Mouse (Mus musculus) fat pad, adult 2 months (tissue): Measurements from ENCODE around the gene S100a8.

Experiments used
- DNase-seq: peaks from one replicate; pipeline ENCODE4 v3.0.0-alpha.2; 2011; ENCODE audit warnings: low read depth, low spot score; ENCODE audit errors: extremely low read depth

The S100a8 gene

DNA sequence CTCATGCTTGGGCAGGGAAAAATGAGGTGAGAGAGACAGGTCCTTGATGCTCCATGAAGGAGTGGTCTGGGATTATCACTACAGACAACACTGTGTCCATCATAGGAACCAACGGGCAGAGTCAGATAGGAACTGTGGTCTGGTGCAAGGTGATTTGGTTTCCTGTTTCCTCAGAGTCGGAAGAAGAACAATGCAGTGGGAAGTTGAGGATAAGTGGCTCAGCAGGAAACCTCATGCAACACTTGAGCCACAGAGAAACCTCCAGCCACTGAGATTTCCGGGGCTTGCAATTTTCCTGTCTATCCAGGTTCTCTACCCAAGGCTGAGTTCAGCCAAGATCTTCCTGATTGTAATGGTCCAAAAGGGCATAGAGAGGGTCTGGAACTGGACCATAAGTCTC is 9.9 kb downstream of the S100a8 start:
- DNase-seq, result no peak

DNA sequence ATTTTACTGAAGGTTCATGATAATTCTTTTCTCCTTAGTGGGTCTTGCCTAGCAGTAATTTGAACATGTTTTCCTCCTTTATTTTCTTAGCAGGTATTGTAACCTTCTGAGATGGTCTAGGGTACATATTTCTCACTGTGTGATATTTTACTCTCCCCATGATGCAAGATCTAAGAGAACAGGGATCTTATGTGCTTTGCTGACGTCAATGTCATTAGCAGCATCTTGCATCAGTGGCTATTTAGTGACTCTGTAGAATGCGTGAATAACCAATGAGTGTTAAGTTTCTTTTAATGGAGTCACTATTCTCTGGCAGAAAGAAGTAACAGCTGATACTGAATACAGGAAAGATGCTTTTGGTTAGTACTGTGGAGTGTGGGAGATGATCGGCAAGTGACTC is 15.2 kb downstream of the S100a8 start:
- no peak for DNase-seq

DNA sequence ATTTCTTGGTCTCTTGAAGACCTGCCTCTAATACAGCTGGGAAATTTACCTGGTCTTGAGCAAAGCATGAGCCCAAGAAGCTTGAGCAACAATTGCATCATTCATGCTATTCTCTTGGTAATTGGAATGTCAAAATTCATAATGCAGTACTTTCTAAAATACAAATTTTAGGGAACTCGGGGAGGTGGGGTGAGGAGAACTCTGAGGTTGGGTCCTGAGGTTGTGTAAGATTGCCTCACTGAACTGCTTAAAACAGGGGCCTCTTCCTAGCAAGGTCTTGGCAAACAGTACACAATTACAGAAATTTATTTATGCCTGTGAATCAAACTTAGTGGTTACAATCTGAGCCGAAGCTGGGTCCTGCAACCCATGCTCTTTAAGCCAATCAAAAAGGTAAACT is 18.1 kb downstream of the S100a8 start:
- no peak for DNase-seq

DNA sequence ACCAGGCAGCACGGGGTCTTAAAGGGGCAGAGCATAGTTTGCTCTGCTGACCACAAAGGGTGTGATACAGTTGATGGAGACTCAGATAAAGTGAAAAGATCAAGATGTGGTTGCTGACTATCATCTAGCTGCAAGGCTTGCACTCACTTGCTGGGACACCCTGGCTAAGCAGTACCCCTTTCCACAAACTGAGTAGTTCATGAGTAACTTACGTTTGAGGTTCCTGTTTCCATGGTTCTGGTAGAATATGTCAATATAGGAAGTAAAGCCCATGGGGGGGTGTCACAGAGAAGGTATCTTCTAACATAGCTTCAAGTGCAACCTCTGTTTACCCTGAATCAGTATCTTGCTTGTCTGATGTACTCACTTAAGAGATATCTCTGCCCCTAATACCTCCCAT is 24.7 kb downstream of the S100a8 start:
- DNase-seq, result no peak

DNA sequence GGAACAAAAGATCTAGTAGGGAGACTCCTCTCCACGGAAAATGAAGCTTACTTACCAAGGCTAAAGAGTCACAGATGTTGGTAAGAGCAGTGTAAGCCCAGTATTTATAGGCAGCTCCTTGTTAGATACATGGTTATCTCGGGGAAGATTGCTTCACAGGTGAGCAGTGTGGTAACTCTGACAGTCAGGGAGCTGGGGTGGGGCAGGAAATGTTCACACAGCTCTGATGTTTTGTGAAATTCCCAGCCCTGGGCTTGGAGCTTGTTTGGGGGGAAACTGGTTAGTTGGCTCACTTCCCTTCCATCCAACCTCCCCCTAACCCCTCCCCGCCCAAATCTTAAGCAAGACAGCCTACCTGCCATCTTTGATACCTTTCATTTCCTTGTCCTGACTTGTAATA is 26.8 kb downstream of the S100a8 start, which contains the start of gene S100a9:
S100a9 (minus strand) TSS at position 109 of the 400 bp plus-strand sequence.
- DNase-seq, result no peak

DNA sequence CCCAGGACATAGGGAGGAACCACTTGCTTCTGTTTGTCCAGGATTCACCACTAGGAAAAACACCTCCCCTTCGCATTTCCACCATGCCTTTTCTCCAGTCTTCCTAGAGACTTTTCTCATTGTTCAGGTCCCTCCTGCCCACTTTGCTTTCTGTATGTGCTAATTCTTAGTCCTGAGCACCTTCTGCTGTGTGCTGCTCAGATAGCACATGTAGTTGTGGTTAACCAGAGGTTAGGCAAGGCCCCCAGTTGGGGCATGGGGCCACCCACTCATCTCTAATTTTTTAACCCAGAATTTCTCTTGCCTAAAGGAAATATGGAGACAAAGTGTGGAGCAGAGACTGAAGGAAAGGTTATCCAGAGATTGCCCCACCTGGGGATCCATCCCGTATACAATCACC is 33.5 kb downstream of the S100a8 start:
- no peak for DNase-seq

DNA sequence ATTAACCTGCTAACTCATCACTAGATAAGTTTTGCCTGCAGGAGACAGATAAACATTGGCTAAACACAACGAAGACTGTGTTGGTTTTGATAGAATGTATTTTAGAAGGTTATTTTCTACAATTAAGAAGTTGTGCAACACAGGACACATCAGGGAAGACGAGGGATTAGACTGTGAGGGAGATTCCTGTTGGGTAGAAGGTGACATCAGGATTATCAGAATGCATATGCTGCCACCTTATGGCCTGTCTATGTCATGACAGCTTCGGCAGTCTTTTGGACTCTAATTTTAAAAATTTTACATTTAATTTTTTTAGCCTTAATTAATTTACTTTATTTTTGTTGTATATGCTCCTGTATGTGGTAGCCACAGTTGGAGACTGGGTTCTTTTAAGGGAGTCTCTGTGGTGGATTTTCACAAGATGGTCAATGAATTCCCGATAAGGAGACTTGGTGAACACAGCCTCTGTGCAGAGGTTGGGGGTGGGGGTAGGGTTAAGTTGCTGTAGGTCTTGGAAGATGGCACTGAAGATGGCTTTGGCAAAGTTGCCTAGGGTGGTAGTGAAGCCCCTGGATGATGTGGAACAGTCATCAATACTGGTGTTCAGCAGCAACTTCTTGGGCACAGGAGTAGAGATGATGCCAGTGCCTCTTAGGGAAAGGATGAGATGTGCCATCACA is 39.9 kb downstream of the S100a8 start:
- no peak for DNase-seq

DNA sequence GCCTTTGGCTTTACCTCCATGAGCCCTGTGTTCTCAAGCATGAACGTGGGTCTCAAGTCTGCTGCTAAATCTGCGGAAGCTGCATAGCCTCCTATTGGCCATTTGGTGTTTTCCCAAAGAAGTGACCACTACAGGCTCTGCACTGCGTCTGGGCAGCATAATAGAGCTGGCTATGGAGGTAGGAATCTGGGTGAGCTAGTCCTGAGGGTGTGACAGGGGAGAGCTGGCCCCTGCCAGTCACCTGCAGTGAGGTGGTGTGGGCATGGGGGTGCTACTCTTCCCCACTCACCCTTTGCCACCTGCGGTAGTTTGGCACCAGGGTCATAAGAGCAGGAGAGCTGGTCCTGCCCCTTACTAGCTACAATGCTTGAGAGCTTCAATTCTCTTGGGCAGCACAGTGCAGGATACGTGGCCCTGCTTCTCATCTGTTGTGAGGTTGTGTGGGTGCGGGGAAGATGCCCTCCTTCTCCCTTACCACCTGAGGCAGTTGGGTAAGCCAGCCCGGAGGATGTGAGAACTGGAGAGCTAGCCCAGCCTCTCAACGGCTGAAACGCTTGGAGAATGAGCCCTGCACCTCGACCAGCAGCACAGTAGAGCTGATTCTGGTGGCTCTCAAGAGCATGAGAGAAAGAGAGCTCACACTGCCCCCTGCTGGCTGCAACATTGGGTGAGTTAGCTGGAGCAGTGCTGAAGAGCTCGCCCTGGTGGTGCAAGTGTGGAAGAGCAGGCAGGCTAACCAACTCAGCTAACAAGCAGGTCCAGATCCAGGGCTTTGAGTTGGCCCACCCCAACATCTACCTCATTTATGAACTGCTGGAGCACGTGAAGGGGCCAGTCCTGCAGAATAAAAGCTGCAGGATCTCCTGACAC is 41.0 kb downstream of the S100a8 start:
- DNase-seq, result no peak
